Mouse (Mus musculus) right cerebral cortex, adult 18-20 months (tissue): Measurements from ENCODE around the gene Spata13.

ENCODE experiments used
- DNase-seq: peaks from one replicate; pipeline ENCODE4 v3.0.0; 2022; ENCODE audit warnings: mixed read lengths

Spata13 gene

GRCm38 (mm10) chr14:60633961-60634864 lies at the start of gene Spata13:
Gene Spata13 (plus strand): TSS chr14:60634001.
- peak; percentile 68 for DNase-seq

GRCm38 (mm10) chr14:60586687-60587453 lies 46.9 kb upstream of the Spata13 start:
- DNase-seq, result peak; percentile 17

GRCm38 (mm10) chr14:60589001-60589400 lies 44.8 kb upstream of the Spata13 start:
- no peak for DNase-seq

GRCm38 (mm10) chr14:60592339-60592738 lies 41.5 kb upstream of the Spata13 start:
- DNase-seq, result no peak

GRCm38 (mm10) chr14:60592822-60593221 lies 41.0 kb upstream of the Spata13 start:
- DNase-seq, result peak; percentile 33

GRCm38 (mm10) chr14:60597571-60597970 lies 36.2 kb upstream of the Spata13 start:
- no peak for DNase-seq

- DNase-seq, result no peak
Measured at GRCm38 (mm10) chr14:60599044-60599443, 34.8 kb upstream of the Spata13 start.

- no peak for DNase-seq
Measured at GRCm38 (mm10) chr14:60605564-60605963, 28.2 kb upstream of the Spata13 start.

- DNase-seq, result no peak
Measured at GRCm38 (mm10) chr14:60606194-60606593, 27.6 kb upstream of the Spata13 start.

- no peak for DNase-seq
Measured at GRCm38 (mm10) chr14:60607743-60608142, 26.1 kb upstream of the Spata13 start.

GRCm38 (mm10) chr14:60609160-60609559 lies 24.6 kb upstream of the Spata13 start:
- no peak for DNase-seq

- no peak for DNase-seq
Measured at GRCm38 (mm10) chr14:60612671-60613070, 21.1 kb upstream of the Spata13 start.

- DNase-seq, result no peak
Measured at GRCm38 (mm10) chr14:60621076-60621475, 12.7 kb upstream of the Spata13 start.

- DNase-seq, result no peak
Measured at GRCm38 (mm10) chr14:60625486-60625885, 8.3 kb upstream of the Spata13 start.

GRCm38 (mm10) chr14:60629887-60630460 lies 3.8 kb upstream of the Spata13 start:
- no peak for DNase-seq

GRCm38 (mm10) chr14:60630981-60631380 lies 2.8 kb upstream of the Spata13 start:
- DNase-seq, result no peak

- no peak for DNase-seq
Measured at GRCm38 (mm10) chr14:60634877-60635771, 1.3 kb downstream of the Spata13 start.

GRCm38 (mm10) chr14:60635911-60636607 lies 2.3 kb downstream of the Spata13 start:
- DNase-seq, result no peak

GRCm38 (mm10) chr14:60636608-60636980 lies 2.8 kb downstream of the Spata13 start:
- no peak for DNase-seq

- DNase-seq, result no peak
Measured at GRCm38 (mm10) chr14:60636996-60637395, 3.2 kb downstream of the Spata13 start.

GRCm38 (mm10) chr14:60638159-60638558 lies 4.4 kb downstream of the Spata13 start:
- no peak for DNase-seq

GRCm38 (mm10) chr14:60639195-60639594 lies 5.4 kb downstream of the Spata13 start:
- no peak for DNase-seq
